Mouse (Mus musculus) forebrain, postnatal 0 days (tissue): ENCODE data around the gene Slc5a6. TPM values are rescaled to one million over a fixed set of nuclear protein-coding genes. Genes with fewer than 3 reads are reported as not detected.

Experiments
- ATAC-seq: fragments of 200-750 bp; cut with Nextera tagmentation; 2 replicates; pipeline ENCODE4 v1.8.0; 2017; ENCODE audit warnings: mild to moderate bottlenecking, moderate library complexity
- DNase-seq: peaks from one replicate; pipeline ENCODE4 v3.0.0-alpha.2; 2015
- H3K27ac ChIP-seq: fragments of 300-500 bp; sonication (generic); 2 replicates; pipeline ENCODE4 v1.5.1; 2014; ENCODE audit warnings: low read depth, mild to moderate bottlenecking, antibody characterized with exemption, low read length, moderate library complexity, mixed read lengths
- H3K27me3 ChIP-seq: fragments of 300-500 bp; sonication (generic); 2 replicates; pipeline ENCODE4 v1.6.1; 2014; ENCODE audit warnings: mild to moderate bottlenecking, low read length, mixed read lengths; ENCODE audit not compliant: insufficient read depth
- H3K36me3 ChIP-seq: fragments of 300-500 bp; sonication (generic); 2 replicates; pipeline ENCODE4 v1.6.1; 2014; ENCODE audit warnings: mild to moderate bottlenecking, moderate library complexity; ENCODE audit not compliant: insufficient read depth
- H3K4me1 ChIP-seq: fragments of 300-500 bp; sonication (generic); 2 replicates; pipeline ENCODE4 v1.6.1; 2014; ENCODE audit warnings: antibody characterized with exemption; ENCODE audit not compliant: insufficient read depth
- H3K4me2 ChIP-seq: fragments of 300-500 bp; sonication (generic); 2 replicates; pipeline ENCODE4 v1.6.1; 2014; ENCODE audit warnings: low read depth, mild to moderate bottlenecking, moderate library complexity
- H3K4me3 ChIP-seq: fragments of 300-500 bp; sonication (generic); 2 replicates; pipeline ENCODE4 v1.5.1; 2014; ENCODE audit warnings: low read depth, low read length, mixed read lengths
- H3K9ac ChIP-seq: fragments of 300-500 bp; sonication (generic); 2 replicates; pipeline ENCODE4 v1.6.1; 2014; ENCODE audit warnings: mild to moderate bottlenecking
- H3K9me3 ChIP-seq: fragments of 300-500 bp; sonication (generic); 2 replicates; pipeline ENCODE4 v1.6.1; 2016; ENCODE audit warnings: low read length
- CTCF ChIP-seq: sonication (generic); IDR thresholded peaks from 2 replicates; pipeline ENCODE4 v1.5.1; 2016; ENCODE audit warnings: antibody characterized with exemption, control low read depth, low read depth
- whole genome bisulfite sequencing: fragments of 180-500 bp; shearing (Covaris S2); extraction: QIAGEN DNeasy Blood & Tissue Kit; methylation state at CpG from one replicate; pipeline ENCODE4 v1.1.7; 2014; 5-methylcytosine and 5-hydroxymethylcytosine counted together
- polyA plus RNA-seq: library from polyadenylated mRNA; unstranded; fragments of >200 nt; fragmentation: Nextera tagmentation; extraction: Ambion mirVana; gene quantifications from 2 replicates; pipeline ENCODE4 v1.2.1, GENCODE M21; 2015
- total RNA-seq: library from RNA; depleted of rRNA; stranded (reverse); fragments of >200 nt; gene quantifications from 2 replicates; pipeline ENCODE4 v1.2.3, GENCODE M21; 2014; rRNA removed

Gene Slc5a6
- 23.1 and 28.3 TPM in 2 replicates for total RNA-seq
- 17.3 and 22.2 TPM in 2 replicates for polyA plus RNA-seq

GRCm38 (mm10) chr5:31048763-31049641, at the start of gene Slc5a6:
TSS of gene Slc5a6 (minus strand) at chr5:31048924.
- H3K9ac ChIP-seq: peak within 1 kb of the TSS; percentile 72
- DNase-seq (peak; percentile 63), ATAC-seq (peak; percentile 21)
- H3K4me2 ChIP-seq: peak within 1 kb of the TSS; percentile 78
- H3K4me1 ChIP-seq: no peaks in the 10 kb centered on the region; the same call in 1 of the 2 replicates
- peak within 1 kb of the TSS; percentile 80 for H3K4me3 ChIP-seq
- no peaks in the 10 kb centered on the region for H3K9me3 ChIP-seq
- H3K36me3 ChIP-seq: peaks cover 4% of the 10 kb centered on the region; the same call in 1 of the 2 replicates
- H3K27ac ChIP-seq: peak within 1 kb of the TSS; percentile 89
- peak; percentile 71 for TF ChIP-seq CTCF
- under 1% methylated on average over 23 of the region's 23 CpGs for WGBS
- H3K27me3 ChIP-seq: no peaks in the 10 kb centered on the region

GRCm38 (mm10) chr5:31095711-31096480, 47.2 kb upstream of the Slc5a6 start:
- Histone ChIP-seq H3K36me3 (no peaks in the 10 kb centered on the region), H3K9ac (no peak overlapping the region), H3K9me3 (no peaks in the 10 kb centered on the region), H3K4me1 (peaks cover 13% of the 10 kb centered on the region; the same call in 1 of the 2 replicates), H3K27ac (no peak overlapping the region), H3K4me2 (peak overlapping the region; percentile 28; the same call in 1 of the 2 replicates), H3K27me3 (peaks cover 58% of the 10 kb centered on the region), H3K4me3 (peak overlapping the region; percentile 11; the same call in 1 of the 2 replicates)
- 0 out of 2 replicates have a peak, but pooled peaks have one; percentile 5 for TF ChIP-seq CTCF
- WGBS: 17% methylated on average over 11 of the region's 11 CpGs
- ATAC-seq (no peak), DNase-seq (no peak)

DNA sequence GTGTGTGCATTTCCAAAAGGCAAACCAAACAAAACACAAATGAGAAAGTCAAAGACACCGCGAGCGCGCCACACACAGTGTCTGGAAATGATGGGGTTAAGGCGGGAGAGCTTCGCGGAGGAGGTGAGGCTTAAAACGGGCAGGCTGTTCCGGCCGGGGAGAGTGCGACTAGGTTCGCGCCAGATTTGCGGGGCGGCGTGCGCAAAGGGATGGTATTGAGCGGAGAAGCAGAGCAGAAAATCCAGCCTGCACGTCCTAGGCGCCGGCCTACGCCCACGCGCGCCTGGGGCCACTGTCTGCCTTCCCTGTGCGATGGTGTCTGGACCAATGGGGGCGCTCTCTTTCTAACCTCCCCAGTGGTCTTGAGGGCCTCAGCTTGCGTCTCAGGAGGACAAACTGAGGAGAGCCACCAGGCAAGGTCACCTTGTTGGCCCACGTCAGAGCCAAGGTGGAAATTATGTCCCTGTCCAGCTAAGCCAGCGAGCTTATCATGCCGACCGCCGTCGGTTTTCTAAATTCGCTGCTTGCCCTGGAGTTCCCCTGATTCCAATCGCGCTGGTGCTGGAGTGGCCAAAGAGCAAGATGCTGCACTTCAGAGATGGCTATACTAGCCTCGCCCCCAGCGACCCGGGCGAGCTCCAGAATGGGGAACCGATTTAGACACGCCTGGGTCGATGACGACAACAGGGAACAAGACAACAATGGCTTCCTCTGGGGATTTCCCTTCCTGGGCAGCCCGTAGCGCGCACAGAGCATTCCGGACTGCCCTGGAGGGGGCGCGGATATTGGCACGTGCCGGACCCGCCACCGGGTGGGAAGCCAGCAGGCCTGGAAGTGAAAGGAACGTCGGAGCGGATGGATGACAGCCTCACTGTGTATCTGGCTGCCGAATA, 46.3 kb upstream of the Slc5a6 start:
- peak overlapping the region; percentile 13 for H3K4me3 ChIP-seq
- peak; percentile 26; the same call in 1 of the 2 replicates for TF ChIP-seq CTCF
- H3K27me3 ChIP-seq: peaks cover 66% of the 10 kb centered on the region
- ATAC-seq (peak; percentile 64), DNase-seq (peak; percentile 31)
- no peaks in the 10 kb centered on the region for H3K36me3 ChIP-seq
- peak overlapping the region; percentile 28 for H3K4me2 ChIP-seq
- H3K4me1 ChIP-seq: peaks cover 13% of the 10 kb centered on the region; the same call in 1 of the 2 replicates
- H3K9ac ChIP-seq: no peak overlapping the region
- H3K27ac ChIP-seq: no peak overlapping the region
- no peaks in the 10 kb centered on the region for H3K9me3 ChIP-seq
- 2% methylated on average over 59 of the region's 59 CpGs for WGBS

GRCm38 (mm10) chr5:31094100-31094798, 45.5 kb upstream of the Slc5a6 start:
- DNase-seq: no peak
- Histone ChIP-seq H3K27me3 (peaks cover 66% of the 10 kb centered on the region), H3K4me1 (peaks cover 13% of the 10 kb centered on the region; the same call in 1 of the 2 replicates), H3K9me3 (no peaks in the 10 kb centered on the region), H3K36me3 (no peaks in the 10 kb centered on the region), H3K27ac (no peak overlapping the region), H3K4me3 (peak overlapping the region; percentile 13; the same call in 1 of the 2 replicates), H3K9ac (no peak overlapping the region), H3K4me2 (peak overlapping the region; percentile 55)
- ATAC-seq: no peak
- WGBS: 2% methylated on average over 29 of the region's 29 CpGs
- TF ChIP-seq CTCF: no peak

- peak overlapping the region; percentile 55 for H3K4me2 ChIP-seq
- WGBS: 2% methylated on average over 54 of the region's 54 CpGs
- peaks cover 65% of the 10 kb centered on the region for H3K27me3 ChIP-seq
- peaks cover 13% of the 10 kb centered on the region; the same call in 1 of the 2 replicates for H3K4me1 ChIP-seq
- H3K4me3 ChIP-seq: peak overlapping the region; percentile 32
- peak; percentile 25; the same call in 1 of the 2 replicates for ATAC-seq
- no peak for TF ChIP-seq CTCF
- no peak overlapping the region for H3K27ac ChIP-seq
- peak; percentile 67 for DNase-seq
- no peaks in the 10 kb centered on the region for H3K9me3 ChIP-seq
- H3K9ac ChIP-seq: peak overlapping the region; percentile 22; the same call in 1 of the 2 replicates
- H3K36me3 ChIP-seq: no peaks in the 10 kb centered on the region
These were observed 44.7 kb upstream of the Slc5a6 start for GRCm38 (mm10) chr5:31093151-31094041.
